ENCODE assay signal across 8 mouse cellular contexts in the genomic region with DNA sequence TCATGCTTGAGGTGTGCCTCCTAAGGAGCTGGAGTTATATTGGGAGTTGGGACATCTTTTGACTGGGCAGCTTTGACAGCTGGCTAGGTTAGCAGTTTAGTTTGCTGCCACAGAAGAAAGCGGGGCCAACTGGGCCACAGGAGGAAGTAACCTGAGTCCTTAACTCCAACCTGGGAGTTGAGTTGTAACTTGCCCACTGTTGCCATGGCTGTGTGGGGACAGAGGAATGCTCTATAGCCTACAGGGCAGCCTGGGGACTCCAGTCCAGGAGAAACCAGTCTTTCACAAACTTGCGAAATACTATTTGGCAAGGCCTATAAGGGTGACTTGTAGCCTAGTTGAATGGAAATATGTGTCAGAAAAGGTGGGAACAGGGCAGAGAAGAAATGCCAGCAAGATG. TPM values are rescaled to one million over a fixed set of nuclear protein-coding genes. Genes with fewer than 3 reads are reported as not detected.
DNase-seq lines count a peak whose midpoint lies in the region; ATAC-seq and TF ChIP-seq lines count a peak whose summit lies in the region.
"Had no signal": no experiment of that assay in that cellular context is flagged by ENCODE, and none has a peak within 500 bp of the region (broad histone marks: within the 10 kb centered on the region; RNA-seq: fewer than 3 reads in every experiment).

No protein-coding gene starts in this region.

- H3K4me3 ChIP-seq in embryonic facial prominence, embryonic 11.5 days (ENCODE audit: low read depth, low read length): no peak overlapping the region

- H3K4me1 ChIP-seq in embryonic facial prominence, embryonic 11.5 days (ENCODE audit: control insufficient read depth, insufficient read depth, low read length): no peaks in the 10 kb centered on the region

- POLR2A ChIA-PET in Patski (lab: Charles Lee): interaction anchor here (0.6 to 1.0 kb wide), 5 partner anchors 12 to 302 kb away, joined by 3 to 7 read pairs (median 4); no protein-coding TSS in a partner anchor

- 82% methylated on average over 2 of the region's 2 CpGs for WGBS in embryonic facial prominence, embryonic 11.5 days

- TF ChIP-seq CTCF in Patski (IDR thresholded peaks at IDR 0.05): no peak

- no peak overlapping the region for H3K9ac ChIP-seq in embryonic facial prominence, embryonic 11.5 days (replicated peaks; ENCODE audit: low read length)

- in situ Hi-C loops in Patski (cut with MboI; ENCODE audit: low pct_unique_long_range_greater_than_20kb): no loop called here

- ATAC-seq in Patski: peak; percentile 93
- ATAC-seq in embryonic facial prominence, embryonic 11.5 days (replicated peaks; ENCODE audit: insufficient number of reproducible peaks, low FRiP score, low TSS enrichment, low read depth): no peak
- ATAC-seq in megakaryocyte-erythroid progenitor cell, adult 5-6 weeks (replicated peaks; ENCODE audit: low FRiP score, low TSS enrichment, poor library complexity, severe bottlenecking): no peak

- H3K9me3 ChIP-seq in embryonic facial prominence, embryonic 11.5 days (replicated peaks; ENCODE audit: control insufficient read depth, low read length): no peaks in the 10 kb centered on the region

- H3K27me3 ChIP-seq in Patski: no peaks in the 10 kb centered on the region
- no peaks in the 10 kb centered on the region for H3K27me3 ChIP-seq in embryonic facial prominence, embryonic 11.5 days (ENCODE audit: control insufficient read depth, insufficient read depth, low read length)

- DNase-seq in Patski (ENCODE audit: low read depth, low spot score): no peak
- DNase-seq in embryonic facial prominence, embryonic 11.5 days (ENCODE audit: low spot score): peak; percentile 28
- peak; percentile 46 for DNase-seq in kidney, adult 9 months
- DNase-seq in lung, postnatal 25 days (ENCODE audit: low spot score): peak; percentile 83
- no peak for DNase-seq in thymus, postnatal 14 days
- DNase-seq in layer of hippocampus, postnatal 14 days (ENCODE audit: low spot score in 2 of 2): no peak
- DNase-seq: cerebellum, postnatal 25 days had no signal

- no peak overlapping the region for H3K27ac ChIP-seq in embryonic facial prominence, embryonic 11.5 days (replicated peaks; ENCODE audit: low read depth, low read length)

- no peaks in the 10 kb centered on the region for H3K36me3 ChIP-seq in embryonic facial prominence, embryonic 11.5 days (replicated peaks; ENCODE audit: control insufficient read depth, insufficient read depth, low read depth, low read length)

- CTCF ChIA-PET in Patski (lab: Charles Lee): interaction anchor here (1.1 to 3.8 kb wide), 4 partner anchors 10 to 436 kb away, joined by 3 to 24 read pairs (median 3); no protein-coding TSS in a partner anchor

- no peak overlapping the region for H3K4me2 ChIP-seq in embryonic facial prominence, embryonic 11.5 days (ENCODE audit: low read depth, low read length)

RNA-seq across cellular contexts. Expression of gene Jade1, which starts 46.1 kb away (rescaled TPM):
- 48.1 TPM for polyA plus RNA-seq in Patski (2021)
- 12.7 and 13.1 TPM in 2 replicates for polyA plus RNA-seq in embryonic facial prominence, embryonic 11.5 days (2014; fragmentation: Nextera tagmentation; extraction: Ambion mirVana)
- total RNA-seq in layer of hippocampus, postnatal 14 days (2021): 10 to 100 TPM; 20.0 to 21.0 TPM
- 29.8 and 38.0 TPM in 2 replicates for total RNA-seq in megakaryocyte-erythroid progenitor cell, adult 5-6 weeks (2014; fragmentation: Nextera tagmentation)
- 36.1 and 36.3 TPM in 2 replicates for total RNA-seq in megakaryocyte-erythroid progenitor cell, adult 5-6 weeks (2017)

Comparison
In these comparisons a context has a peak if more than half of its experiments do, and no peak if none do; other contexts are left out.
1. DNase-seq: peak in embryonic facial prominence, embryonic 11.5 days (single experiment), kidney, adult 9 months (single experiment) and lung, postnatal 25 days (single experiment); none in Patski (single experiment), thymus, postnatal 14 days (single experiment) and layer of hippocampus, postnatal 14 days (0 of 2).